Mouse (Mus musculus) adipose tissue, adult 10 weeks (tissue): Measurements from ENCODE around the gene Lce1a2. TPM values are rescaled to one million over a fixed set of nuclear protein-coding genes. Genes with fewer than 3 reads are reported as not detected.

Source experiments
- polyA plus RNA-seq: library from polyadenylated mRNA; stranded (reverse); fragments of 350-450 nt; fragmentation: Illumina TruSeq; extraction: RNeasy Lipid Tissue Mini Kit (QIAGEN cat#74804); gene quantifications from one replicate; pipeline ENCODE4 v1.2.3, GENCODE M21; 2014; ENCODE audit warnings: low read depth, low replicate concordance

Lce1a2 gene
- polyA plus RNA-seq, result not detected

GRCm38 (mm10) chr3:92670215-92670614, at the start of gene Lce1a2:
Lce1a2 (minus strand) TSS chr3:92670315.

GRCm38 (mm10) chr3:92708974-92709373, 38.9 kb upstream of the Lce1a2 start, which contains the start of gene Lce1e:
Lce1e (minus strand) TSS chr3:92709074.

GRCm38 (mm10) chr3:92687110-92687509, 17.0 kb upstream of the Lce1a2 start, which contains the start of gene Lce1d:
Lce1d (minus strand) TSS chr3:92687210.

GRCm38 (mm10) chr3:92678947-92679346, 8.8 kb upstream of the Lce1a2 start, which contains the start of gene Lce1c:
Lce1c (plus strand) TSS chr3:92679247.

GRCm38 (mm10) chr3:92656826-92657225, 13.3 kb downstream of the Lce1a2 start, which contains the start of gene Lce1b:
Lce1b (minus strand) TSS chr3:92656926.

GRCm38 (mm10) chr3:92648207-92648606, 21.9 kb downstream of the Lce1a2 start, which contains the start of gene Lce1a1:
Lce1a1 (minus strand) TSS chr3:92648307.

GRCm38 (mm10) chr3:92621560-92621959, 48.6 kb downstream of the Lce1a2 start, which contains the start of gene Lce6a:
Lce6a (minus strand) TSS chr3:92621660.

Other genes starting within 250 kb of the Lce1a2 start
- gene Gm9774, start 240.9 kb downstream of the Lce1a2 start, polyA plus RNA-seq, result 4.8 TPM
- gene Sprr2k, start 237.7 kb downstream of the Lce1a2 start, polyA plus RNA-seq, result not detected
- gene Sprr1b, start 231.5 kb downstream of the Lce1a2 start, polyA plus RNA-seq, result not detected
- not detected for gene Sprr3, start 211.6 kb downstream of the Lce1a2 start, polyA plus RNA-seq
- not detected for gene Sprr1a, start 184.4 kb downstream of the Lce1a2 start, polyA plus RNA-seq
- gene Sprr4, start 169.8 kb downstream of the Lce1a2 start, polyA plus RNA-seq, result not detected
- not detected for gene 2310046K23Rik, start 135.8 kb downstream of the Lce1a2 start, polyA plus RNA-seq
- not detected for gene Ivl, start 96.6 kb downstream of the Lce1a2 start, polyA plus RNA-seq
- 191 TPM for gene Smcp, start 81.3 kb downstream of the Lce1a2 start, polyA plus RNA-seq
- not detected for gene 2210017I01Rik, start 62.8 kb downstream of the Lce1a2 start, polyA plus RNA-seq
- gene Lce6a, start 48.7 kb downstream of the Lce1a2 start, polyA plus RNA-seq, result not detected
- gene Lce1a1, start 22.0 kb downstream of the Lce1a2 start, polyA plus RNA-seq, result not detected
- not detected for gene Lce1b, start 13.4 kb downstream of the Lce1a2 start, polyA plus RNA-seq
- gene Lce1c, start 8.9 kb upstream of the Lce1a2 start, polyA plus RNA-seq, result not detected
- not detected for gene Lce1d, start 16.9 kb upstream of the Lce1a2 start, polyA plus RNA-seq
- gene Lce1e, start 38.8 kb upstream of the Lce1a2 start, polyA plus RNA-seq, result not detected
- gene Lce1f, start 50.0 kb upstream of the Lce1a2 start, polyA plus RNA-seq, result not detected
- not detected for gene Gm38119, start 68.8 kb upstream of the Lce1a2 start, polyA plus RNA-seq
- not detected for gene Lce1g, start 82.0 kb upstream of the Lce1a2 start, polyA plus RNA-seq
- gene Lce1h, start 94.8 kb upstream of the Lce1a2 start, polyA plus RNA-seq, result not detected
- gene Lce1i, start 108.6 kb upstream of the Lce1a2 start, polyA plus RNA-seq, result not detected
- not detected for gene Lce1j, start 120.2 kb upstream of the Lce1a2 start, polyA plus RNA-seq
- not detected for gene Lce1k, start 137.6 kb upstream of the Lce1a2 start, polyA plus RNA-seq
- gene Kprp, start 156.9 kb upstream of the Lce1a2 start, polyA plus RNA-seq, result not detected
- not detected for gene Lce1l, start 181.0 kb upstream of the Lce1a2 start, polyA plus RNA-seq
- gene 2310050C09Rik, start 199.9 kb upstream of the Lce1a2 start, polyA plus RNA-seq, result not detected